Mouse (Mus musculus) hindbrain, postnatal 0 days (tissue): ENCODE measurements at regions not wholly inside any gene's neighbourhood (a gene's known extent, or its start where the extent isn't known, plus 50 kb on each side); places are given as distances from the start of the nearest gene placed in this dataset.

Source experiments
- ATAC-seq: fragments of 200-750 bp; cut with Nextera tagmentation; 2 replicates; pipeline ENCODE4 v1.8.0; 2017; ENCODE audit warnings: mild to moderate bottlenecking, moderate TSS enrichment, moderate library complexity
- DNase-seq: peaks from one replicate; pipeline ENCODE4 v3.0.0-alpha.2; 2015; ENCODE audit warnings: low spot score
- H3K27ac ChIP-seq: fragments of 300-500 bp; sonication (generic); 2 replicates; pipeline ENCODE4 v1.5.1; 2014; ENCODE audit warnings: mild to moderate bottlenecking
- H3K27me3 ChIP-seq: fragments of 300-500 bp; sonication (generic); 2 replicates; pipeline ENCODE4 v1.6.1; 2014; ENCODE audit warnings: low read length, mixed read lengths; ENCODE audit not compliant: insufficient read depth
- H3K36me3 ChIP-seq: fragments of 300-500 bp; sonication (generic); 2 replicates; pipeline ENCODE4 v1.6.1; 2014; ENCODE audit warnings: low read length, mixed read lengths; ENCODE audit not compliant: insufficient read depth
- H3K4me1 ChIP-seq: fragments of 300-500 bp; sonication (generic); 2 replicates; pipeline ENCODE4 v1.6.1; 2014; ENCODE audit warnings: antibody characterized with exemption, low read length, mixed read lengths; ENCODE audit not compliant: insufficient read depth
- H3K4me2 ChIP-seq: fragments of 300-500 bp; sonication (generic); 2 replicates; pipeline ENCODE4 v1.6.1; 2014; ENCODE audit warnings: low read depth, mild to moderate bottlenecking, low read length, moderate library complexity, mixed read lengths
- H3K4me3 ChIP-seq: fragments of 300-500 bp; sonication (generic); 2 replicates; pipeline ENCODE4 v1.5.1; 2014; ENCODE audit warnings: low read length
- H3K9ac ChIP-seq: fragments of 300-500 bp; sonication (generic); replicated peaks from 2 replicates; pipeline ENCODE4 v1.6.1; 2014; ENCODE audit warnings: mild to moderate bottlenecking, low read length, moderate library complexity, mixed read lengths
- H3K9me3 ChIP-seq: fragments of 300-500 bp; sonication (generic); 2 replicates; pipeline ENCODE4 v1.6.1; 2016; ENCODE audit warnings: low read length, mixed read lengths
- CTCF ChIP-seq: IDR thresholded peaks from 2 replicates; pipeline ENCODE4 v1.5.1; 2016; ENCODE audit warnings: antibody characterized with exemption, control low read depth, low read depth
- WGBS: fragments of 180-500 bp; shearing (Covaris S2); extraction: QIAGEN DNeasy Blood & Tissue Kit; methylation state at CpG from one replicate; pipeline ENCODE4 v1.1.7; 2014; 5-methylcytosine and 5-hydroxymethylcytosine counted together

GRCm38 (mm10) chr8:31518903-31519302, 1909.6 kb upstream of the 5930422O12Rik start:
- no peaks in the 10 kb centered on the region for H3K4me1 ChIP-seq
- H3K9ac ChIP-seq: no peak overlapping the region
- peak; percentile 59 for TF ChIP-seq CTCF
- no peaks in the 10 kb centered on the region for H3K9me3 ChIP-seq
- DNase-seq: no peak
- no peaks in the 10 kb centered on the region for H3K36me3 ChIP-seq
- H3K27me3 ChIP-seq: no peaks in the 10 kb centered on the region
- no peak overlapping the region for H3K4me2 ChIP-seq
- ATAC-seq: no peak
- no peak overlapping the region for H3K27ac ChIP-seq
- H3K4me3 ChIP-seq: no peak overlapping the region
- WGBS: 79% methylated on average over 1 of the region's 1 CpGs

GRCm38 (mm10) chr8:31520991-31521448, 1907.5 kb upstream of the 5930422O12Rik start:
- H3K27ac ChIP-seq: no peak overlapping the region
- no peak overlapping the region for H3K4me3 ChIP-seq
- no peak overlapping the region for H3K4me2 ChIP-seq
- no peak overlapping the region for H3K9ac ChIP-seq
- no peaks in the 10 kb centered on the region for H3K9me3 ChIP-seq
- ATAC-seq (no peak), DNase-seq (no peak)
- H3K27me3 ChIP-seq: no peaks in the 10 kb centered on the region
- WGBS: 58% methylated on average over 2 of the region's 2 CpGs
- TF ChIP-seq CTCF: no peak
- no peaks in the 10 kb centered on the region for H3K4me1 ChIP-seq
- no peaks in the 10 kb centered on the region for H3K36me3 ChIP-seq

GRCm38 (mm10) chr8:31525071-31525470, 1903.4 kb upstream of the 5930422O12Rik start:
- Histone ChIP-seq H3K4me2 (no peak overlapping the region), H3K27me3 (no peaks in the 10 kb centered on the region), H3K9me3 (no peaks in the 10 kb centered on the region), H3K9ac (no peak overlapping the region), H3K4me1 (no peaks in the 10 kb centered on the region), H3K36me3 (no peaks in the 10 kb centered on the region), H3K4me3 (no peak overlapping the region), H3K27ac (no peak overlapping the region)
- DNase-seq: no peak
- no peak for ATAC-seq
- 78% methylated on average over 5 of the region's 5 CpGs for WGBS
- TF ChIP-seq CTCF: no peak

GRCm38 (mm10) chr8:31539251-31539650, 1889.3 kb upstream of the 5930422O12Rik start:
- ATAC-seq: no peak
- 93% methylated on average over 3 of the region's 3 CpGs for WGBS

DNA sequence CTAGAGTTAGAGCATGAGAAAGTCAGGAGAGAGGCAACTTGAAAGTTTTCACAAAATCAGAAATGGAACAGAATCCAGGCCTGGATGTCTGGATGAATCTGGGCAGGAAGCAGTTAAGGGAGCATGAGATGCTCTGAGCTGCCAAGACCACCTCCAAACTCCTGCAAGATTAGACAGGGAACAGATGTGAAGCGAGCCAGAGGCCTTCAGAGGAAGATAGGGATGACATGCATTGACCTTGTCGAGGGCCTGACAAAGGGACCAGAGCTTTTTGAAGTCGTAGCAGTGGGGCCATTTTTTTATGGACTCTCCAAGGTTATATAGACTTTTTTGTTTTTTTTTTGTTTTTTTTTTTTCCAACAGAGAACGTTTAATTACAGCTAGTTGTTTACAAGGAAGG, 1886.9 kb upstream of the 5930422O12Rik start:
- TF ChIP-seq CTCF: no peak
- Histone ChIP-seq H3K27ac (no peak overlapping the region), H3K36me3 (no peaks in the 10 kb centered on the region), H3K27me3 (no peaks in the 10 kb centered on the region), H3K4me1 (no peaks in the 10 kb centered on the region), H3K9ac (no peak overlapping the region), H3K4me2 (no peak overlapping the region), H3K9me3 (no peaks in the 10 kb centered on the region), H3K4me3 (no peak overlapping the region)
- ATAC-seq: no peak
- no peak for DNase-seq
- 35% methylated on average over 4 of the region's 4 CpGs for whole genome bisulfite sequencing

More at GRCm38 (mm10) chr8:31539251-31539650, 1889.3 kb upstream of the 5930422O12Rik start:
- no peak for DNase-seq
- no peak for TF ChIP-seq CTCF
- H3K4me1 ChIP-seq: no peaks in the 10 kb centered on the region
- H3K27ac ChIP-seq: no peak overlapping the region
- no peak overlapping the region for H3K4me3 ChIP-seq
- H3K27me3 ChIP-seq: no peaks in the 10 kb centered on the region
- H3K9me3 ChIP-seq: no peaks in the 10 kb centered on the region
- no peak overlapping the region for H3K4me2 ChIP-seq
- H3K9ac ChIP-seq: no peak overlapping the region
- H3K36me3 ChIP-seq: no peaks in the 10 kb centered on the region

DNA sequence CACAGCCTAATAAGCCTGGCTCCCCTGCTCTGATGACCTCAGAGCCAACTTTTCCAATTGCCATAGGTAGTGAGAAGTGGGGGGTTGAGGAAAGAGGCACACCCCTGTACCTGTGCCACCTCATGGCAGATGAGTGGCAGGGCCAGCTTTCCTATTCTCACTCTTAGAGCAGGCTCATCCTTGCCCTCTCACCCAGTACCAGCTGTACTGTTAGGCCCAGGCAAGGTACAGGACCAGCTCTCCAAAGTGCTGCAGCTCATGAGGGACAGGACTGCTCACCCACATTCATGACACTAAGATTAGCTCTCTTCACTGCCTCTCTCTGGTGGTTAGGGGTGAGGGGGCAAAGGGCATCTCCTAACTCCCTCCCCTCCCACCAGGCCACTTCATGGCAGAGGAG, 1854.4 kb upstream of the 5930422O12Rik start:
- Histone ChIP-seq H3K4me1 (no peaks in the 10 kb centered on the region), H3K36me3 (no peaks in the 10 kb centered on the region), H3K4me3 (no peak overlapping the region), H3K27me3 (no peaks in the 10 kb centered on the region), H3K9ac (no peak overlapping the region), H3K9me3 (no peaks in the 10 kb centered on the region), H3K27ac (no peak overlapping the region), H3K4me2 (no peak overlapping the region)
- no peak for TF ChIP-seq CTCF
- no peak for ATAC-seq
- DNase-seq: no peak

GRCm38 (mm10) chr8:31576129-31576528, 1852.4 kb upstream of the 5930422O12Rik start:
- Histone ChIP-seq H3K27ac (no peak overlapping the region), H3K4me1 (no peaks in the 10 kb centered on the region), H3K4me3 (no peak overlapping the region), H3K9ac (no peak overlapping the region), H3K9me3 (no peaks in the 10 kb centered on the region), H3K4me2 (no peak overlapping the region), H3K36me3 (no peaks in the 10 kb centered on the region), H3K27me3 (no peaks in the 10 kb centered on the region)
- TF ChIP-seq CTCF: no peak
- ATAC-seq (no peak), DNase-seq (no peak)
- 59% methylated on average over 2 of the region's 2 CpGs for WGBS
